Mouse (Mus musculus) C2C12 (cell line): Measurements from ENCODE around the gene Dkk3. TPM values are rescaled to one million over a fixed set of nuclear protein-coding genes. Genes with fewer than 3 reads are reported as not detected.

Experiments
- H3K27me3 ChIP-seq: one replicate; pipeline ENCODE4 v1.6.1; 2011; ENCODE audit not compliant: control insufficient read depth, insufficient read depth, insufficient read length
- H3K36me3 ChIP-seq: one replicate; pipeline ENCODE4 v1.6.1; 2011; ENCODE audit not compliant: control insufficient read depth, insufficient read depth
- H3K4me3 ChIP-seq: one replicate; pipeline ENCODE4 v1.5.1; 2011; ENCODE audit warnings: mild to moderate bottlenecking, control low read depth; ENCODE audit not compliant: poor library complexity, insufficient read depth, severe bottlenecking
- H3K79me2 ChIP-seq: one replicate; pipeline ENCODE4 v1.6.1; 2011; ENCODE audit not compliant: control insufficient read depth, insufficient read depth
- H3K79me3 ChIP-seq: one replicate; pipeline ENCODE4 v1.6.1; 2011; ENCODE audit warnings: low read depth, control low read depth
- H3ac ChIP-seq: one replicate; pipeline ENCODE3; 2011; ENCODE audit warnings: low read depth; ENCODE audit not compliant: control insufficient read depth, insufficient read length
- CEBPB ChIP-seq: IDR thresholded peaks from one replicate; pipeline ENCODE4 v1.6.1; 2011; ENCODE audit warnings: low read depth, mild to moderate bottlenecking, control low read depth, moderate library complexity
- CTCF ChIP-seq: IDR thresholded peaks from one replicate; pipeline ENCODE4 v1.5.1; 2011; ENCODE audit not compliant: control insufficient read depth, insufficient read depth, insufficient read length
- FOSL1 ChIP-seq: IDR thresholded peaks from one replicate; pipeline ENCODE4 v1.8.0; 2011; ENCODE audit warnings: mild to moderate bottlenecking, low read length; ENCODE audit not compliant: poor library complexity, insufficient read depth, severe bottlenecking
- MAX ChIP-seq: IDR thresholded peaks from one replicate; pipeline ENCODE4 v1.6.1; 2011; ENCODE audit warnings: mild to moderate bottlenecking, control low read depth
- MYOD1 ChIP-seq: IDR thresholded peaks from one replicate; pipeline ENCODE4 v1.6.1; 2011; ENCODE audit warnings: low read depth; ENCODE audit not compliant: control insufficient read depth, insufficient read length
- MYOG ChIP-seq: IDR thresholded peaks from one replicate; pipeline ENCODE4 v1.6.1; 2011; ENCODE audit not compliant: control insufficient read depth, insufficient read length; ENCODE audit errors: extremely low read depth
- USF1 ChIP-seq: IDR thresholded peaks from one replicate; pipeline ENCODE4 v1.6.1; 2011; ENCODE audit warnings: low read depth, mild to moderate bottlenecking, control low read depth, moderate library complexity
- polyA plus RNA-seq: library from polyadenylated mRNA; unstranded; fragments of >200 nt; fragmentation: generic; extraction: Trizol; gene quantifications from one replicate; pipeline ENCODE4 v1.2.1, GENCODE M21; 2012; ENCODE audit warnings: missing spikeins

Gene Dkk3
- polyA plus RNA-seq, 1 experiment: 0.01 TPM

- no peaks in the 10 kb centered on the region for H3K79me2 ChIP-seq
- H3ac ChIP-seq: no peak overlapping the region
- H3K79me3 ChIP-seq: no peaks in the 10 kb centered on the region
- no peaks in the 10 kb centered on the region for H3K27me3 ChIP-seq
- H3K36me3 ChIP-seq: no peaks in the 10 kb centered on the region
- no peak overlapping the region for H3K4me3 ChIP-seq
- peak; percentile 21 for TF ChIP-seq FOSL1
- no peak for TF ChIP-seq MAX
Observed at GRCm38 (mm10) chr7:112138168-112138508, 20.7 kb downstream of the Dkk3 start.

GRCm38 (mm10) chr7:112136537-112136936, 22.3 kb downstream of the Dkk3 start:
- H3K79me2 ChIP-seq: no peaks in the 10 kb centered on the region
- H3K4me3 ChIP-seq: no peak overlapping the region
- H3ac ChIP-seq: no peak overlapping the region
- TF ChIP-seq CEBPB (no peak), MYOD1 (no peak)
- no peaks in the 10 kb centered on the region for H3K36me3 ChIP-seq
- no peaks in the 10 kb centered on the region for H3K27me3 ChIP-seq
- H3K79me3 ChIP-seq: no peaks in the 10 kb centered on the region

- Histone ChIP-seq H3K79me3 (no peaks in the 10 kb centered on the region), H3K79me2 (no peaks in the 10 kb centered on the region), H3ac (no peak overlapping the region), H3K4me3 (no peak overlapping the region), H3K27me3 (no peaks in the 10 kb centered on the region), H3K36me3 (no peaks in the 10 kb centered on the region)
- TF ChIP-seq USF1: no peak
- TF ChIP-seq CTCF: no peak
- TF ChIP-seq FOSL1: no peak
- TF ChIP-seq CEBPB: no peak
- no peak for TF ChIP-seq MYOD1
- TF ChIP-seq MAX: no peak
- TF ChIP-seq MYOG: no peak
Observed at GRCm38 (mm10) chr7:112135161-112135560, 23.7 kb downstream of the Dkk3 start.

GRCm38 (mm10) chr7:112133277-112133676, 25.6 kb downstream of the Dkk3 start:
- no peaks in the 10 kb centered on the region for H3K36me3 ChIP-seq
- no peaks in the 10 kb centered on the region for H3K79me2 ChIP-seq
- no peak overlapping the region for H3K4me3 ChIP-seq
- H3K79me3 ChIP-seq: no peaks in the 10 kb centered on the region
- no peaks in the 10 kb centered on the region for H3K27me3 ChIP-seq
- no peak overlapping the region for H3ac ChIP-seq
- no peak for TF ChIP-seq MYOG
- no peak for TF ChIP-seq CEBPB
- TF ChIP-seq FOSL1: no peak
- no peak for TF ChIP-seq MYOD1
- TF ChIP-seq USF1: no peak
- no peak for TF ChIP-seq MAX
- TF ChIP-seq CTCF: no peak

GRCm38 (mm10) chr7:112132005-112132404, 26.9 kb downstream of the Dkk3 start:
- Histone ChIP-seq H3K4me3 (no peak overlapping the region), H3K79me2 (no peaks in the 10 kb centered on the region), H3ac (no peak overlapping the region), H3K79me3 (no peaks in the 10 kb centered on the region), H3K36me3 (no peaks in the 10 kb centered on the region), H3K27me3 (no peaks in the 10 kb centered on the region)
- TF ChIP-seq MAX: no peak
- TF ChIP-seq FOSL1: no peak
- no peak for TF ChIP-seq CTCF
- no peak for TF ChIP-seq CEBPB
- TF ChIP-seq MYOD1: no peak
- TF ChIP-seq USF1: no peak
- no peak for TF ChIP-seq MYOG

GRCm38 (mm10) chr7:112130660-112131059, 28.2 kb downstream of the Dkk3 start:
- Histone ChIP-seq H3K4me3 (no peak overlapping the region), H3K79me3 (no peaks in the 10 kb centered on the region), H3K27me3 (no peaks in the 10 kb centered on the region), H3K79me2 (no peaks in the 10 kb centered on the region), H3ac (no peak overlapping the region), H3K36me3 (no peaks in the 10 kb centered on the region)
- no peak for TF ChIP-seq FOSL1

- Histone ChIP-seq H3K36me3 (no peaks in the 10 kb centered on the region), H3K79me3 (no peaks in the 10 kb centered on the region), H3K4me3 (no peak overlapping the region), H3K27me3 (no peaks in the 10 kb centered on the region), H3ac (no peak overlapping the region), H3K79me2 (no peaks in the 10 kb centered on the region)
- TF ChIP-seq USF1 (no peak), CTCF (no peak)
Observed at GRCm38 (mm10) chr7:112129851-112130250, 29.0 kb downstream of the Dkk3 start.
